Mouse (Mus musculus): ENCODE data around the gene Timp3. TPM values are rescaled to one million over a fixed set of nuclear protein-coding genes. Genes with fewer than 3 reads are reported as not detected.
A peak's percentile ranks its signal among the peaks of the same experiment; 100 is the strongest.

The Timp3 gene
- not detected in 2 replicates for total RNA-seq (2014; fragmentation: Nextera tagmentation)
- 0.62 and 1.2 TPM in 2 replicates for total RNA-seq (2017)

- peak; percentile 44 for ATAC-seq (replicated peaks; ENCODE audit: poor library complexity, severe bottlenecking)
These were observed at the start of gene Timp3 for GRCm38 (mm10) chr10:86300293-86301116. TSS of gene Timp3 (plus strand) at chr10:86300372.

- ATAC-seq (replicated peaks; ENCODE audit: poor library complexity, severe bottlenecking) = no peak
These were observed 44.0 kb upstream of the Timp3 start for GRCm38 (mm10) chr10:86256221-86256620.

- no peak for ATAC-seq (replicated peaks; ENCODE audit: poor library complexity, severe bottlenecking)
These were observed 43.1 kb upstream of the Timp3 start for GRCm38 (mm10) chr10:86257045-86257444.

- no peak for ATAC-seq (replicated peaks; ENCODE audit: poor library complexity, severe bottlenecking)
These were observed 42.1 kb upstream of the Timp3 start for GRCm38 (mm10) chr10:86258046-86258445.

GRCm38 (mm10) chr10:86258992-86259391 lies 41.2 kb upstream of the Timp3 start:
- ATAC-seq (replicated peaks; ENCODE audit: poor library complexity, severe bottlenecking) = no peak

- ATAC-seq (replicated peaks; ENCODE audit: poor library complexity, severe bottlenecking) = no peak
These were observed 38.4 kb upstream of the Timp3 start for GRCm38 (mm10) chr10:86261725-86262124.

- no peak for ATAC-seq (replicated peaks; ENCODE audit: poor library complexity, severe bottlenecking)
These were observed 35.6 kb upstream of the Timp3 start for GRCm38 (mm10) chr10:86264618-86265017.

GRCm38 (mm10) chr10:86270254-86270653 lies 29.9 kb upstream of the Timp3 start:
- ATAC-seq (replicated peaks; ENCODE audit: poor library complexity, severe bottlenecking) = no peak

- ATAC-seq (replicated peaks; ENCODE audit: poor library complexity, severe bottlenecking) = no peak
These were observed 27.3 kb upstream of the Timp3 start for GRCm38 (mm10) chr10:86272826-86273225.

GRCm38 (mm10) chr10:86273410-86274191 lies 26.6 kb upstream of the Timp3 start:
- no peak for ATAC-seq (replicated peaks; ENCODE audit: poor library complexity, severe bottlenecking)

- no peak for ATAC-seq (replicated peaks; ENCODE audit: poor library complexity, severe bottlenecking)
These were observed 24.6 kb upstream of the Timp3 start for GRCm38 (mm10) chr10:86275585-86275984.

GRCm38 (mm10) chr10:86277327-86277726 lies 22.8 kb upstream of the Timp3 start:
- ATAC-seq (replicated peaks; ENCODE audit: poor library complexity, severe bottlenecking) = no peak

GRCm38 (mm10) chr10:86278481-86278880 lies 21.7 kb upstream of the Timp3 start:
- no peak for ATAC-seq (replicated peaks; ENCODE audit: poor library complexity, severe bottlenecking)

GRCm38 (mm10) chr10:86279579-86280168 lies 20.5 kb upstream of the Timp3 start:
- ATAC-seq (replicated peaks; ENCODE audit: poor library complexity, severe bottlenecking) = no peak

GRCm38 (mm10) chr10:86281238-86281637 lies 18.9 kb upstream of the Timp3 start:
- no peak for ATAC-seq (replicated peaks; ENCODE audit: poor library complexity, severe bottlenecking)

GRCm38 (mm10) chr10:86286508-86286907 lies 13.7 kb upstream of the Timp3 start:
- no peak for ATAC-seq (replicated peaks; ENCODE audit: poor library complexity, severe bottlenecking)

- ATAC-seq (replicated peaks; ENCODE audit: poor library complexity, severe bottlenecking) = no peak
These were observed 9.9 kb upstream of the Timp3 start for GRCm38 (mm10) chr10:86290109-86290771.

- no peak for ATAC-seq (replicated peaks; ENCODE audit: poor library complexity, severe bottlenecking)
These were observed 6.3 kb upstream of the Timp3 start for GRCm38 (mm10) chr10:86293880-86294279.

- no peak for ATAC-seq (replicated peaks; ENCODE audit: poor library complexity, severe bottlenecking)
These were observed 5.4 kb upstream of the Timp3 start for GRCm38 (mm10) chr10:86294599-86295365.

Data from granulocyte monocyte progenitor cell, adult 5-6 weeks (primary cell).